Mouse (Mus musculus) Patski (cell line): ENCODE data around the gene Gm10282. TPM values are rescaled to one million over a fixed set of nuclear protein-coding genes. Genes with fewer than 3 reads are reported as not detected.

Experiments used
- ATAC-seq: fragments of 100-300 bp; one replicate; pipeline ENCODE4 v1.8.0; 2021
- CTCF ChIA-PET: fragments of 350-600 bp; sonication (Branson Sonifier 250); formaldehyde crosslinking; loops from one replicate; lab custom pipeline; 2022; ENCODE audit warnings: inconsistent platforms; lab: Charles Lee
- POLR2A ChIA-PET: fragments of 350-600 bp; sonication (Branson Sonifier 250); formaldehyde crosslinking; loops from one replicate; lab custom pipeline; 2022; ENCODE audit warnings: antibody characterized with exemption, inconsistent platforms; lab: Charles Lee
- DNase-seq: peaks from one replicate; pipeline ENCODE4 v3.0.0-alpha.2; 2011; ENCODE audit warnings: low read depth, low spot score
- H3K27me3 ChIP-seq: fragments of 371-371 bp; one replicate; pipeline ENCODE4 v1.5.1; 2021
- CTCF ChIP-seq: fragments of 100-300 bp; IDR thresholded peaks from one replicate; pipeline ENCODE4 v1.5.1; 2021
- in situ Hi-C: fragments of 300-500 bp; cut with MboI; formaldehyde crosslinking; loops from 3 replicates; pipeline ENCODE4 v1.11.1; 2018; ENCODE audit warnings: low pct_unique_long_range_greater_than_20kb, mixed read lengths
- polyA plus RNA-seq: library from polyadenylated mRNA; unstranded; gene quantifications from one replicate; pipeline ENCODE4 v1.2.3, GENCODE M21; 2021

The Gm10282 gene
- polyA plus RNA-seq, 1 experiment from 2014 or later = 28.0 TPM

DNA sequence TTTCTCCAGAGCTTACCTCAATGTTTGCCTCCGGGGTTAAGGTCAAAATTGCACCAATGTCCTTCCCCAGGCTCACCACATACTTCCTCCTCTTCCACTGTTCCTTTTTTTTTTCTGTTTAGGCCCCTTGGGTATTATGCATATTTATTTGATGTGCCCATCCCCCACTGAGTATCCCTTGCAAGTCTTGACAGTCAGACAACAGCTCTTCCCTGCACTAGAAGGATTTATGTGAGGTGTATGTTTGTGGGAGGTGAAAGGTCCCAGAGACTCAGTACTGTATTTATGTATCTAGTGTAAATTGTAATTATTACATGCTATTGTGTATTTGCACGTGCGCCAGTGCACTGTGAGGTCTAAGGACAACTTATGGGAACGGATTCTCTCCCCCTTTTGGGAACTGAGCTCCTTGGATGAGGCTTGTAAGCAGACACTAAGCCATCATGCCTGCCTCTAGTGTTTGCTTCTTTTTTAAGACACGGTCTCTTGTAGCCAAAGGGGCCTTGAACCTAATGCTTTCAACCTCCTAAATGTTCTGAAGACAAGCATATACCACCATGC lies 12.8 kb upstream of the Gm10282 start:
- no peak for TF ChIP-seq CTCF
- ChIA-PET CTCF (interaction anchor here (1.0 kb wide), 1 partner anchor 11 kb away, joined by 3 read pairs; no protein-coding TSS in a partner anchor), POLR2A (interaction anchor here (0.7 kb wide), 1 partner anchor 16 kb away, joined by 3 read pairs; no protein-coding TSS in a partner anchor)
- no peaks in the 10 kb centered on the region for H3K27me3 ChIP-seq
- in situ Hi-C loops = no loop called here
- DNase-seq (no peak), ATAC-seq (no peak)

DNA sequence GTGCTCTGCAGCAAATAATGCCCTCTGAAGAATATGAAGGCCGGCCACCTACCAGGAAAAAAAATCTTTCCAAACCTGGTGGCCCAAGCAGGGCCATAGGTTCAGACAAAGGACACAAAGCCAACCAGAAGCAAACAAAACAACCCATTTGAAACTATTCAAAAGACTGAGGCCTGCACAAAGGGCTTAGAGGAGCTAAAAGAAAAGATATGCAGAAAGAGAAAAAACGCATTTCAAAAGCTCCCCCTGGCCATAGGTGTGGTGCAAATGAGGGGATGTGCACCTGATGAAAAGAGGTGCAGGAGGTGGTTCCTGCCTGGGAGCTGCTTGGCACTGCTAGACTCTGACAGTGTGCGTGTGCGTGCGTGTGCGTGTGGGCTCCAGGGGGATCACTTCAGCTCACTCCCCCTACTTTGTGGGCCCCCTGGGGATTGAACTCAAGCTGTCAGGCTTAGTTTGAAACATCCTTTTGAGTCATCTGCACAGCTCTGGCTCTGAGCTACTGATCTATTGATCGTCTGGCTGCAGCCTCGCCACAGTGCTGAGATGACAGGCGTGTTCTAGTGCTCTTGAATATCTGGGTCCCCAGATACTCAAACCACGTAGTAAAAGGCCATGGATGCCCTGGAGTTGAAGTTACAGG lies 11.1 kb upstream of the Gm10282 start:
- in situ Hi-C loops = no loop called here
- ATAC-seq (no peak), DNase-seq (no peak)
- no peaks in the 10 kb centered on the region for H3K27me3 ChIP-seq
- CTCF ChIA-PET = no interaction called here
- no peak for TF ChIP-seq CTCF
- POLR2A ChIA-PET = no interaction called here

DNA sequence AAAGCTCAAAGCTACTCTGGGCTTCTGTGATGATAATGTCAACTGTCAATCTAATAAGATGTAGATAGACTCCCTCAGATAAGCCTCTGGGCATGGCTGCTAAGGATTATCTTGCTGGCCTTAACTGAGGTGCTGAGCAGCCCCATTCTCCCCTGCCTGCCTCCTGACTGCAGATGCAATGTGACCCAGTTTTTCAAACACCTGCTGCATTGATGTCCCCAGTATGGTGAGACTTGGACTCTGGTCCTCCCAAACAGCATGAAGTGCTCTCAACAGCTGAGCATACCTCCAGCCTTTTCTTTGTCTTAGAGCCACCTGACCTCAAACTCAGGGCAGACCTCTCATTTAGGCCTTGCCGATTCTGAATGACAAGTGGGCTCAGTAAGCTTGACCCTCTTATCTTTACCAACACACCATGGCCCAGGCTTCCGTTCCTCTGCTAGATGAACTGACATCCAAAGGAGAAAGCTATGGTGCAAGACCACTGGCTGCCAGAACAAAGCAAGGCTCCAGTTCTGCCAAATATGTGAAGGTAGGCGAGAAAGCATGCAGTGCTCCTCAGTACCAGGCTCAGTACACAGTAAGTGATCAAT lies 8.0 kb upstream of the Gm10282 start:
- ChIA-PET POLR2A (no interaction called here), CTCF (interaction anchor here (1.6 kb wide), 1 partner anchor 40 kb away, joined by 3 read pairs; no protein-coding TSS in a partner anchor)
- TF ChIP-seq CTCF = no peak
- DNase-seq (no peak), ATAC-seq (no peak)
- no peaks in the 10 kb centered on the region for H3K27me3 ChIP-seq
- in situ Hi-C loops = no loop called here

DNA sequence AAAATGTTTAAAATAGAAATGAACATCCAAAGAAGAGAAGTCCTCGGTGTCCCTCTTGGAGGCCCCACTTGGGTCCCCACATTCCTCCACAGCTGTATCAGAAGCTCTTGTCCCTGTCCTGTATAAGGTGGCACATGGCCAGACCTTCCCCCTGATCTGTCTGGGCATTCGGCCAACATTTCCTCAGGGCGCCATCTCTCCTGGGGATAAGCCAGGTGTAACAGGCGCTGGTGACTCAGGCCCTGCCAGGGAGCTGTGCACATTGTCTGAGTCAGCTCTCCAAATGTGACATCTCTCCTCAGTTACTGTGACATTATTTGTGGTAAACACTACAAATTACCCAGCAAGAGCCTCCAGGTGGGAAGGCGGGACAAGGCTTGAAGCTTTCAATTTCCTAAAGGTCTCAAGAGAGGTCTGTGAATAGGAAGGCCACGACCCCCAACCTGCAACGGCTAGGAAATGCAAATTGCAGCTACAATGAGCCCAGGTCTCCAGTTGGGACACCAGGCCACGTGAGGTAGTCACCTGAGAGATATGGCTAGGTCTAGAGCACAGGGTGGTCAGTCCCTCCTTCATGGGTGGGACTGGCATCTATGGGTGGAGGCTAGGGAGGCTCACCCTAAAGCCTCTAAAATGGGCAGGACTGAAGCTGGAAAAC lies 5.9 kb upstream of the Gm10282 start:
- peak; percentile 60 for ATAC-seq
- POLR2A ChIA-PET = interaction anchor here (0.6 kb wide), 1 partner anchor 36 kb away, joined by 5 read pairs; no protein-coding TSS in a partner anchor
- CTCF ChIA-PET = interaction anchor here (1.0 to 1.1 kb wide), 2 partner anchors 12 to 23 kb away, joined by 3 to 4 read pairs; no protein-coding TSS in a partner anchor
- DNase-seq = peak; percentile 93
- in situ Hi-C loops = no loop called here
- no peak for TF ChIP-seq CTCF
- no peaks in the 10 kb centered on the region for H3K27me3 ChIP-seq

DNA sequence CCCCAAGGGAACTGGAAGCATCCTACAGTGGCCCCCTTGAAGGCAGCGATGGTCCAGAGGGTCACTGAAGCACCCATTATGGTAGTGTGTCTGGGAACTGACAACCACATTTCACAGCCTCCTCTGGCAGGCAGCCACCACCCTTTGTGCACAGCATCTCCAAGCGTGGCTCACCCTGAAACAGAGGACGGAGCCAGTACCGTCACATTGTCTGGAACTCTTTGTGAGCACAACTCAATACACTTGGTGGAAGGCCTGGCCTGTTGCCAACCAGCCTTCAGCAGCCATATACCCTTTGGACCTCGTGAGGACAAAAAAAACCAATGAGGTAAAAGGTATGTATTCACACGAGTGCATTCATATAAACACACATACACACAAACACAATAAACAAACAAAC lies 3.2 kb upstream of the Gm10282 start:
- no peaks in the 10 kb centered on the region for H3K27me3 ChIP-seq
- POLR2A ChIA-PET = no interaction called here
- no peak for DNase-seq
- TF ChIP-seq CTCF = no peak
- ATAC-seq = no peak
- CTCF ChIA-PET = no interaction called here
- in situ Hi-C loops = no loop called here

DNA sequence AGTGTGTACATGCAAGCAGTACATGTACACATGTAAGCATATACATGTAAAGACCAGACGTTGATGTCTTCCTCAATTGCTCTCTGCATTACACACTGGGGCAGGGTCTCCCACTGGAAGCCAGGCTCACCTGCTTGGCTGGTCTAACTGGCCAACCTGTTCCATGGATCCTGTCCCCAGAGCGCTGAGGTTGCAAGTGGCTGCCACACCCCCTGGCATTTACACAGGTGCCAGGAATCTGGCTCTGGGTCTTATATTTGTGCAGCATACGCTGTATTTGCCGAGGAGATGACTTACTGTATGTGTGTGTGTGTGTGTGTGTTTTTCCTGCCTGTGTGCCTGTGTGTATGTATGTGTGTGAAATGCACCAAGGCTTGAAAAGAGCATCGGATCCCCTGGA lies 1.9 kb upstream of the Gm10282 start:
- DNase-seq (no peak), ATAC-seq (no peak)
- ChIA-PET POLR2A (no interaction called here), CTCF (no interaction called here)
- H3K27me3 ChIP-seq = no peaks in the 10 kb centered on the region
- TF ChIP-seq CTCF = no peak
- in situ Hi-C loops = no loop called here

DNA sequence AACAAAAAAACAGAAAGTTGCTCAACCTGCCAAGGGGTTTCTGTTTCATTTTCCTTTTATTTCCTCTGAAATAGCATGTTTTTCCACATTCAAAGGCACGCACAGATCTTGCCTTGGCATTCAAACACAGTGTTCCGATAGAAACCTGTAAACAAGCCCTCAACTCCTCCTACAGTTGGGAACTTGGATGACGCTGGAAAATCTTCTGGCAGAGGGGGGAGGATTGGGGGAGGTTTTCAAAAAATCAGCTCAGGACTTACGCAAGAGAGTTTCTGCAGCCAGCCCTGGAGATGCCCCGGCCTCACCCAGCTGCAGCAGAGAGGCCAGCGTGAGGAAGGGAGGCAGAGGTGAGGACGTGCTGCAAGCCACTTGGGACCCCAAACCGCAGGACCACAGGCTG lies 1.4 kb downstream of the Gm10282 start:
- POLR2A ChIA-PET = no interaction called here
- no peak for DNase-seq
- CTCF ChIA-PET = interaction anchor here (0.7 kb wide), 1 partner anchor 11 kb away, joined by 4 read pairs; no protein-coding TSS in a partner anchor
- TF ChIP-seq CTCF = no peak
- H3K27me3 ChIP-seq = no peaks in the 10 kb centered on the region
- in situ Hi-C loops = no loop called here
- peak; percentile 10 for ATAC-seq

DNA sequence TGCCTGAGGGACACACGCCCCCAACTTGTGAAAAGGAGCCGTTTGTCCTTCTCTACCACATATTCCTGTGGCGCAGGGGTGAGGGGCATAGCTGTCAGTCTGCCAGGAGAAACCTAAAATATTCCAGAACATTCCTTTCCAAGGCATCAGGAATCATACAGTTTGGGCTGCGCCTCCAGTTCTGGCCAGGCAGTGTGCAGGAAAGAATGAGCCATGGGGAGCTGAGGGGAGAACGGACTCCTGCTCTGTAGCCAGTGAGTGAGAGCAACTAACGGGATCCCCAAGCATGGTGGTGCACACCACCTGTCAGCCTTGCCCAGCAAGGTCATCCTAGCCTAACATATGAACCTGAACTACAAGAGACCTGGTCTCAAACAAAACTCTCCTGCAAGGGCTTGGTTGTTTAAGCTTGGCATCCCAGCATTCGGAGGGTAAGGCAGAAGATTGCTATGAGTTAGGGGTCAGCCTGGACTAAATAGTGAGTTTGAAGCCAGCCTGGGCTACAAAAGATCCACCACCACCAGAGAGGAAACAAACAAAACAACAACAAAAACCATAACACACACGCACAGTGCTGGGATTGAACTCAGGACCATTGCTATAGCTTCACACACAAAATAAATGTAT lies 2.0 kb downstream of the Gm10282 start:
- H3K27me3 ChIP-seq = no peaks in the 10 kb centered on the region
- in situ Hi-C loops = no loop called here
- no peak for DNase-seq
- no peak for ATAC-seq
- ChIA-PET POLR2A (no interaction called here), CTCF (interaction anchor here (0.7 kb wide), 1 partner anchor 11 kb away, joined by 4 read pairs; no protein-coding TSS in a partner anchor)
- TF ChIP-seq CTCF = no peak

DNA sequence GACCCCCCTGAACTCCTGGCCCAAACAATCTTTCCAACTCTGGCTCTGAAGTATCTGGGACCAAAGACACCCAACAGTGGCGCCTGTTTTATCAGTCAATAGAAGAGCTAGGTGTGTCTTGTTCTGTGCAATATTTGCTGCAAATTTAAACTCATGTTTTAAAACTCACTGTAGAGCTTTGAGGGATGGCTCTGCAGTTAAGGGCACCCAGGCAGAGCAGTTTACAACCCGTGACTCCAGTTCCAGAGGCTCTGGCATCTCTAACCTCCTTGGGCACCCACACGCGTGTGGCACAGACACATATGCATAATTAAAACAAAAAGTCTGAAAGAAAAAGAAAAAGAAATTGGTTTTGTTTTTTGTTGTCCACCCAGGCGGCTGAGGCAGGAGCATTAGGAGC lies 3.6 kb downstream of the Gm10282 start:
- TF ChIP-seq CTCF = no peak
- no peak for DNase-seq
- peak; percentile 71 for ATAC-seq
- in situ Hi-C loops = no loop called here
- no peaks in the 10 kb centered on the region for H3K27me3 ChIP-seq
- ChIA-PET POLR2A (no interaction called here), CTCF (interaction anchor here (1.4 kb wide), 1 partner anchor 10 kb away, joined by 5 read pairs; no protein-coding TSS in a partner anchor)
